Mouse (Mus musculus) ES-Bruce4 (cell line): ENCODE data around the gene Folr1.

Source experiments
- CTCF ChIP-seq: IDR thresholded peaks from one replicate; pipeline ENCODE4 v1.8.1; 2011; ENCODE audit warnings: low read depth, low read length
- POLR2A ChIP-seq: IDR thresholded peaks from one replicate; pipeline ENCODE4 v1.8.1; 2011; ENCODE audit warnings: low read length; ENCODE audit not compliant: insufficient read depth

DNA sequence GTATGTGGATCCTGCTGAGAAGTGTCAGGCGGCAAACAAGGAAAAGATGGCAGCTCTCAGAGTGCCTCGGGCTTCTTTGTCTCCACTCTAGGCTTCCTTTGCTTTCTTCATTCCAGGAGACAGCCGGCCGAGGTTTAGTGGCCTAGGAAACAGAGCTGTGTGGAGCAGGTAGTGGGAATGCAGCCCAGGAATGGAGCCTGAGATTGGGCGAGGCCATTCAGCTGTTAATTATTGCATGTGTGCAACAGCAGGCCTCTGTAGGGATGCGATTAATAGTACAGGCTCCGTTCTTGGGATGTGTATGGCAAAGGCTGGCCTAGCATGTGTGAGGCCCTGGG, 1.5 kb downstream of the Folr1 start:
- no peak for TF ChIP-seq POLR2A
- TF ChIP-seq CTCF = no peak
